In genomic region chr11:80762066-80762465, GRCm38 (mm10) we compare ENCODE assay signal across 21 mouse cellular contexts. TPM values are rescaled to one million over a fixed set of nuclear protein-coding genes. Genes with fewer than 3 reads are reported as not detected.
DNase-seq lines count a peak whose midpoint lies in the region; ATAC-seq lines count a peak whose summit lies in the region.
"Had no signal": no experiment of that assay in that cellular context is flagged by ENCODE, and none has a peak within 500 bp of the region (broad histone marks: within the 10 kb centered on the region; RNA-seq: fewer than 3 reads in every experiment).

No protein-coding gene starts in this region.

- H3K4me3 ChIP-seq in kidney, embryonic 16.5 days (ENCODE audit: low read length) = no peak overlapping the region
- no peak overlapping the region for H3K4me3 ChIP-seq in hindbrain, embryonic 13.5 days
- H3K4me3 ChIP-seq: embryonic facial prominence, embryonic 10.5 days; embryonic facial prominence, embryonic 12.5 days; forebrain, embryonic 10.5 days; forebrain, embryonic 12.5 days had no signal

- no peak overlapping the region for H3K9ac ChIP-seq in kidney, embryonic 16.5 days (replicated peaks; ENCODE audit: low read length)
- no peak overlapping the region for H3K9ac ChIP-seq in hindbrain, embryonic 13.5 days
- H3K9ac ChIP-seq: embryonic facial prominence, embryonic 12.5 days; forebrain, embryonic 12.5 days had no signal

- no peaks in the 10 kb centered on the region for H3K36me3 ChIP-seq in kidney, embryonic 16.5 days (ENCODE audit: insufficient read depth, low read length)
- H3K36me3 ChIP-seq in hindbrain, embryonic 13.5 days = no peaks in the 10 kb centered on the region
- H3K36me3 ChIP-seq: embryonic facial prominence, embryonic 10.5 days; embryonic facial prominence, embryonic 12.5 days; forebrain, embryonic 10.5 days; forebrain, embryonic 12.5 days had no signal

- H3K27ac ChIP-seq in kidney, embryonic 16.5 days (ENCODE audit: low read length) = no peak overlapping the region
- no peak overlapping the region for H3K27ac ChIP-seq in hindbrain, embryonic 13.5 days
- H3K27ac ChIP-seq: embryonic facial prominence, embryonic 10.5 days; embryonic facial prominence, embryonic 12.5 days; forebrain, embryonic 10.5 days; forebrain, embryonic 12.5 days had no signal

- H3K9me3 ChIP-seq in kidney, embryonic 16.5 days (ENCODE audit: low read length) = no peaks in the 10 kb centered on the region
- H3K9me3 ChIP-seq in hindbrain, embryonic 13.5 days = no peaks in the 10 kb centered on the region
- H3K9me3 ChIP-seq: embryonic facial prominence, embryonic 10.5 days; embryonic facial prominence, embryonic 12.5 days; forebrain, embryonic 10.5 days; forebrain, embryonic 12.5 days had no signal

- peak; percentile 69 for DNase-seq in heart, adult 11 months
- no peak for DNase-seq in heart, adult 9 months (ENCODE audit: low spot score in 2 of 2)
- DNase-seq: adrenal gland, adult 8-10 months; adrenal gland, postnatal 14 days; adrenal gland, postnatal 36 days; cerebellum, adult 11-12 months; cerebellum, adult 2 months; cerebellum, adult 9-10 months; cerebellum, postnatal 10 days; cerebellum, postnatal 25 days had no signal

- H3K4me2 ChIP-seq in kidney, embryonic 16.5 days (replicated peaks; ENCODE audit: low read depth, low read length) = no peak overlapping the region
- no peak overlapping the region for H3K4me2 ChIP-seq in hindbrain, embryonic 13.5 days
- H3K4me2 ChIP-seq: embryonic facial prominence, embryonic 12.5 days; forebrain, embryonic 12.5 days had no signal

- 72% methylated on average over 4 of the region's 4 CpGs for WGBS in kidney, embryonic 16.5 days
- WGBS in hindbrain, embryonic 13.5 days = 80% methylated on average over 4 of the region's 4 CpGs

- no peaks in the 10 kb centered on the region for H3K27me3 ChIP-seq in kidney, embryonic 16.5 days (ENCODE audit: insufficient read depth, low read length)
- no peaks in the 10 kb centered on the region for H3K27me3 ChIP-seq in hindbrain, embryonic 13.5 days
- H3K27me3 ChIP-seq: embryonic facial prominence, embryonic 12.5 days; forebrain, embryonic 12.5 days; Patski had no signal

- no peaks in the 10 kb centered on the region for H3K4me1 ChIP-seq in kidney, embryonic 16.5 days (ENCODE audit: insufficient read depth, low read length)
- no peaks in the 10 kb centered on the region for H3K4me1 ChIP-seq in hindbrain, embryonic 13.5 days (replicated peaks)
- H3K4me1 ChIP-seq: embryonic facial prominence, embryonic 10.5 days; embryonic facial prominence, embryonic 12.5 days; forebrain, embryonic 10.5 days; forebrain, embryonic 12.5 days had no signal

- peak; percentile 9; the same call in 1 of the 2 replicates for ATAC-seq in megakaryocyte progenitor cell, adult 5-6 weeks (replicated peaks; ENCODE audit: poor library complexity)
- no peak for ATAC-seq in kidney, embryonic 16.5 days (ENCODE audit: low FRiP score, low TSS enrichment)
- ATAC-seq in hindbrain, embryonic 13.5 days (ENCODE audit: low FRiP score) = no peak
- ATAC-seq: activated CD4-positive, CD25-positive, alpha-beta regulatory T cell, adult 4 months; forebrain, embryonic 14.5 days; forebrain, embryonic 16.5 days; Patski had no signal

RNA-seq across cellular contexts. Expression of gene Myo1d, which starts 17.8 kb away (rescaled TPM):
- 4.6 and 7.2 TPM in 2 replicates for total RNA-seq in megakaryocyte progenitor cell, adult 5-6 weeks (2015)
- total RNA-seq in megakaryocyte progenitor cell, adult 5-6 weeks (2017) = 2.0 and 2.9 TPM in 2 replicates
- 15.8 and 19.1 TPM in 2 replicates for polyA plus RNA-seq in kidney, embryonic 16.5 days (2015; fragmentation: Nextera tagmentation; extraction: Ambion mirVana)
- 2.2 and 2.4 TPM in 2 replicates for polyA plus RNA-seq in hindbrain, embryonic 13.5 days (2015; fragmentation: Nextera tagmentation; extraction: Ambion mirVana)

RNA-seq across cellular contexts. Expression of gene Tmem98, which starts 47.9 kb away (rescaled TPM):
- 2.6 and 2.8 TPM in 2 replicates for total RNA-seq in megakaryocyte progenitor cell, adult 5-6 weeks (2015)
- 1.0 and 4.2 TPM in 2 replicates for total RNA-seq in megakaryocyte progenitor cell, adult 5-6 weeks (2017)
- 113 and 119 TPM in 2 replicates for polyA plus RNA-seq in kidney, embryonic 16.5 days (2015; fragmentation: Nextera tagmentation; extraction: Ambion mirVana)
- 32.7 and 33.5 TPM in 2 replicates for polyA plus RNA-seq in hindbrain, embryonic 13.5 days (2015; fragmentation: Nextera tagmentation; extraction: Ambion mirVana)
- polyA plus RNA-seq: activated CD4-positive, CD25-positive, alpha-beta regulatory T cell, adult 4 months had no signal
